Mouse (Mus musculus): ENCODE data around the gene Adam8. TPM values are rescaled to one million over a fixed set of nuclear protein-coding genes. Genes with fewer than 3 reads are reported as not detected.

The Adam8 gene
- polyA plus RNA-seq, 1 experiment, result 4.9 TPM

DNA sequence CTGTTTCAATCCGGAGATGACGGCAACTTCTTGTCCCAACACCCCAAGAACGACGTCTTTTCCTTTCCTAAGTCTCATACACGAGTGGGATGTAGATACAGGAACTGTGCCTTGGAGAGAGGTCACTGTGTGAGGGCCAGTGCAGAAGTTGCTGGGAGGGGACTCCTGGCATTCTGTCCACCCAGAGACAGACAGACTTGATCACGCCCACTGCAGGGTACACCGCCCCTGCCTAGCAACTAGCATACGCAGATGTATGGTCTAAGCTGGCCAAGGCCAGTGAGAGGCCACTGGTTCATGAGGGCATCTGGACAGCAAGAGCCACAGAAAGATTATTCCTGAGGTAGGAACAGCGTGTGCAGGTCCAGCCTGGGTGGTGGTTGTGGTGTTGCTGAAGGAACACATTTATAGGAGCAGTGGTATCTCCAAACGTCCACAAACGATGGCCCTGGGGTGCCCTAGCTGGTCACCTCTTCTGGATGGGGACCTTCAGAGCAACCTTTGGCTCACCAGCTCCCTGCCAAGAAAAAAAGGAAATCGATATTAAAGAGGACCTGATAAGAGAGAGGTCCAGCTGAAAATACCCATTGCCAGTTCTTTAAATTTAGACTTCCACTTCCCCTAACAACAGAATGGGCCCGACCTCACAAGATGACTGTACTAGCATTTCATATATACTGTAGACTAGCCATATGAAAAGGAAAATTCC, 13.2 kb downstream of the Adam8 start:
- H3K4me3 ChIP-seq (ENCODE audit: low read depth, low read length), result 0 out of 2 replicates have a peak overlapping the region, but pooled peaks have one; percentile 14
- H3K27me3 ChIP-seq (ENCODE audit: control insufficient read depth, insufficient read depth, low read length), result no peaks in the 10 kb centered on the region
- no peaks in the 10 kb centered on the region for H3K36me3 ChIP-seq (ENCODE audit: control insufficient read depth, insufficient read depth, low read length)
- no peak for TF ChIP-seq CTCF (IDR thresholded peaks at IDR 0.05; ENCODE audit: extremely low read depth, insufficient read length, insufficient replicate concordance, low read depth, low read length)
- TF ChIP-seq POLR2A (IDR thresholded peaks at IDR 0.05; ENCODE audit: low read depth, low read length), result no peak
- H3K4me1 ChIP-seq (ENCODE audit: control insufficient read depth, insufficient read depth, insufficient read length, low read length), result peaks cover 8% of the 10 kb centered on the region
- 20% methylated on average over 13 of the region's 13 CpGs for WGBS
- no peak overlapping the region for H3K27ac ChIP-seq (ENCODE audit: insufficient read depth, low read depth, low read length)

DNA sequence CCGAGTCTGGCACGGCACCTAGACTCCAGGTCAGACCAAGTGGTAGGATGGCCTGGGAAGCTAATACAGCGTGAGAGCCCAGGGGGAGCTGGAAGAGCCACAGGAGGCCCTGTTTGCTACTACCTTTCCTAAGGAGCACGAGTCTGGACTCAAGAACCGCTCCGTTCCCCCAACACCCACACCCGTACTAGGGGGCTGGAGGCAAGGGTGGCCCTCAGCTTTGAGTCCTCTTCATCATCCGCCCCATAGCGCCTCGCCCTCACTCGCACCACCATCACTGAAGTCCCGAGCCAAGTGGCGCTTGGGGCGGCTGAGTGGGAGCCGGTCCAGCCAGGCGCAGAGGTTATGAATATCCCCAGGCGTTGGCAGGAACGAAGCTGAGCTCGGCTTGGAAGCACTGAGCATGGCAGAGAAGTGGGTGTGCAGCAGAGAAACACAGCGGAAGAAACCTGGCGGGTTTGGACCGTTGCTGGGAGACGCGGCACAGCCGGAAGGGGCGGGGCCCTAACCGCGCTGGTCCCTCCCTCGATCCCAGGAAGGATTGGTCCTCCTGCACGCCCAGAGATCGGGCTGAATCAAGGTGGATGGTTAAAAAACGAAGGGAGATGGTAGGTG, 14.0 kb downstream of the Adam8 start, which contains the start of gene 6430531B16Rik:
TSS of gene 6430531B16Rik (minus strand) at position 478 of the 615 bp plus-strand sequence.
- TF ChIP-seq CTCF (IDR thresholded peaks at IDR 0.05; ENCODE audit: extremely low read depth, insufficient read length, insufficient replicate concordance, low read depth, low read length), result no peak
- TF ChIP-seq POLR2A (IDR thresholded peaks at IDR 0.05; ENCODE audit: low read depth, low read length), result peak; percentile 12; the same call in 1 of the 2 replicates
- Histone ChIP-seq H3K36me3 (ENCODE audit: control insufficient read depth, insufficient read depth, low read length) (no peaks in the 10 kb centered on the region), H3K4me3 (ENCODE audit: low read depth, low read length) (peak within 1 kb of the TSS; percentile 74), H3K27ac (ENCODE audit: insufficient read depth, low read depth, low read length) (no peak within 1 kb of the TSS), H3K4me1 (ENCODE audit: control insufficient read depth, insufficient read depth, insufficient read length, low read length) (peaks cover 8% of the 10 kb centered on the region), H3K27me3 (ENCODE audit: control insufficient read depth, insufficient read depth, low read length) (no peaks in the 10 kb centered on the region)
- 6% methylated on average over 32 of the region's 32 CpGs for WGBS

DNA sequence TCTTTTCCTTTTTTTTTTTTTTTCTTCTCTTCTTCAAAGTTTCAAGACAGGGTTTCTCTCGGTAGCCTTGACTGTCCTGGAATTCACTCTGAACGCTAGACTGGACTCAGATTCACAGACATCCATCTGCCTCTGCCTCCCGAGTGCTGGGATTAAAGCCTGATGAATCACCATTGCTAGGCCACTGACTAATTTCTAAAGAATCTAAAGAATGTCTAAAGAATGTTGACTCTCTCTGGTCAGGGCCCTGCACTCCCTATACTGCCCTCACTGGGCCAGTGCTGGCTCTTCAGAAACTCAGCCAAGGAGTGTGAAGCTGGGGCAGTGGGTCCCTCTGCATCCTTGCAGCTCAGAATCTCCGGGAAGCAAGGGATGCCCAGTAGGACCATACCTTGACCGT, 16.9 kb downstream of the Adam8 start:
- TF ChIP-seq CTCF (IDR thresholded peaks at IDR 0.05; ENCODE audit: extremely low read depth, insufficient read length, insufficient replicate concordance, low read depth, low read length) (no peak), POLR2A (IDR thresholded peaks at IDR 0.05; ENCODE audit: low read depth, low read length) (no peak)
- Histone ChIP-seq H3K27me3 (ENCODE audit: control insufficient read depth, insufficient read depth, low read length) (no peaks in the 10 kb centered on the region), H3K4me1 (ENCODE audit: control insufficient read depth, insufficient read depth, insufficient read length, low read length) (peaks cover 8% of the 10 kb centered on the region), H3K4me3 (ENCODE audit: low read depth, low read length) (no peak overlapping the region), H3K36me3 (ENCODE audit: control insufficient read depth, insufficient read depth, low read length) (no peaks in the 10 kb centered on the region), H3K27ac (ENCODE audit: insufficient read depth, low read depth, low read length) (no peak overlapping the region)
- WGBS, result 52% methylated on average over 5 of the region's 5 CpGs

DNA sequence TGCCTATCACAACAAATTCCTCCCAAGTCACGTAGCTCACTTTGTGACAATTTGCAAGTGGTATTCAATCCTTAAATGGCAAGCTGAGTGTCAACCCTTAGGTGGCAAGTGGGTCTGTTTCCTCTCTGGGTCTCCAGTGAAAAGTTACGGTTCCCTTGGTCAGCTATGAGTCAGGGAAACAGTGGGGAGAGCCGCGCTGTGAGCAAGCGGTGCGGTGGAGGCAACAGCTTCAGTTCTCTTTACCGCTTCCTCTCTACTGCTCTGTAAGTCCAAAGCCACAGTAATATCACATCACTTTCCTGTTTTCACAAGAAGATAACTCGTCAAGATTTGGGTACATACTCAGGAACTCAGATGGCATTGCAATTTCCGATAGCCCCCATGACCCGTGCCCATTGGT, 18.1 kb downstream of the Adam8 start:
- H3K36me3 ChIP-seq (ENCODE audit: control insufficient read depth, insufficient read depth, low read length), result no peaks in the 10 kb centered on the region
- peaks cover 8% of the 10 kb centered on the region for H3K4me1 ChIP-seq (ENCODE audit: control insufficient read depth, insufficient read depth, insufficient read length, low read length)
- TF ChIP-seq CTCF (IDR thresholded peaks at IDR 0.05; ENCODE audit: extremely low read depth, insufficient read length, insufficient replicate concordance, low read depth, low read length) (no peak), POLR2A (IDR thresholded peaks at IDR 0.05; ENCODE audit: low read depth, low read length) (no peak)
- no peaks in the 10 kb centered on the region for H3K27me3 ChIP-seq (ENCODE audit: control insufficient read depth, insufficient read depth, low read length)
- peak overlapping the region; percentile 83 for H3K27ac ChIP-seq (ENCODE audit: insufficient read depth, low read depth, low read length)
- H3K4me3 ChIP-seq (ENCODE audit: low read depth, low read length), result no peak overlapping the region
- WGBS, result 78% methylated on average over 10 of the region's 10 CpGs

DNA sequence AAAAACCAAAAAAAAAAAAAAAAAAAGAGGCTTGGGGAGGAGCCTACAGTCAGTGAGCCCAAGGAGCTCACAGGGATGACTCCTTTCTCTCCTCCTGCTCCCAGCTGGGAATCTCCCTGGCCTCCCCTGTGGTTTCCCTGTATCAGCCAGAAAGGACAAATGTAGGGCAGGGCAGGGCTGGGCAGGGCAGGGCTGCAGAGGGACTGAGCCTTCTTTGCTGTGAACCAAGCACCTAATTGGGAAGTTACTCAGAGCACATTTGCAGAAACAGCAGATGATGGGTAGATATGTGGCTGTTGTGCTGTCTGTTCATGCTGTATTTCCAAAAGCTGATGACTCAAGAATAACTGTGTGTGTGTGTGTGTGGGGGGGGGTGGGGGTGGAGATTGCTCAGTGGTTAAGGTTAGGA, 19.4 kb downstream of the Adam8 start:
- H3K27me3 ChIP-seq (ENCODE audit: control insufficient read depth, insufficient read depth, low read length), result no peaks in the 10 kb centered on the region
- H3K36me3 ChIP-seq (ENCODE audit: control insufficient read depth, insufficient read depth, low read length), result no peaks in the 10 kb centered on the region
- H3K4me3 ChIP-seq (ENCODE audit: low read depth, low read length), result no peak overlapping the region
- no peaks in the 10 kb centered on the region; the same call in none of the 2 replicates for H3K4me1 ChIP-seq (ENCODE audit: control insufficient read depth, insufficient read depth, insufficient read length, low read length)
- peak overlapping the region; percentile 53; the same call in 1 of the 2 replicates for H3K27ac ChIP-seq (ENCODE audit: insufficient read depth, low read depth, low read length)
- TF ChIP-seq POLR2A (IDR thresholded peaks at IDR 0.05; ENCODE audit: low read depth, low read length) (no peak), CTCF (IDR thresholded peaks at IDR 0.05; ENCODE audit: extremely low read depth, insufficient read length, insufficient replicate concordance, low read depth, low read length) (no peak)

DNA sequence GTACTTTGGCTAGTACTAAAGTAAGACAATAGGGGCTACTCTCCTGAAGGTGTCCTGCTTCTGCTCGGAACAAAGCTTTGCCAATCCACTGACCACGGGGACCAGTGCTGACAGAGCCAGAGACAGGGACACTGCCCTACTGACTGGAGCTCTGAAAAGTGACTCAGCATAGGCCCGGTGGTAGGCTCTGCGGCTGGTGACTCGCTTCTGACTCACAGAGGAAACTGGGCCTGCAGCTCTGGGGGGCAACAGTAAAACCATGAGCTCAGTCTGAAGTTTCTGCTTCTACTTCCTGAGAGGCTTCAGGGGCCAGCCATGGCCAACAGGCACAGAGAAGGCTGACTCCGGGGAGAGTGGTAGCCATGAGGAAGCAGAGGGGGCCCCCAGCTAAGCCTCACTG, 20.9 kb downstream of the Adam8 start:
- H3K36me3 ChIP-seq (ENCODE audit: control insufficient read depth, insufficient read depth, low read length), result no peaks in the 10 kb centered on the region
- WGBS, result 63% methylated on average over 6 of the region's 6 CpGs

GRCm38 (mm10) chr7:139970979-139971378, 21.4 kb downstream of the Adam8 start:
- TF ChIP-seq POLR2A (IDR thresholded peaks at IDR 0.05; ENCODE audit: low read depth, low read length) (no peak), CTCF (IDR thresholded peaks at IDR 0.05; ENCODE audit: extremely low read depth, insufficient read length, insufficient replicate concordance, low read depth, low read length) (no peak)

More for the DNA sequence above, 20.9 kb downstream of the Adam8 start:
- H3K27me3 ChIP-seq (ENCODE audit: control insufficient read depth, insufficient read depth, low read length), result no peaks in the 10 kb centered on the region
- H3K4me3 ChIP-seq (ENCODE audit: low read depth, low read length), result no peak overlapping the region
- peak overlapping the region; percentile 56 for H3K27ac ChIP-seq (ENCODE audit: insufficient read depth, low read depth, low read length)
- TF ChIP-seq POLR2A (IDR thresholded peaks at IDR 0.05; ENCODE audit: low read depth, low read length) (no peak), CTCF (IDR thresholded peaks at IDR 0.05; ENCODE audit: extremely low read depth, insufficient read length, insufficient replicate concordance, low read depth, low read length) (no peak)
- H3K4me1 ChIP-seq (ENCODE audit: control insufficient read depth, insufficient read depth, insufficient read length, low read length), result no peaks in the 10 kb centered on the region; the same call in none of the 2 replicates

More at GRCm38 (mm10) chr7:139970979-139971378, 21.4 kb downstream of the Adam8 start:
- Histone ChIP-seq H3K4me1 (ENCODE audit: control insufficient read depth, insufficient read depth, insufficient read length, low read length) (no peaks in the 10 kb centered on the region; the same call in none of the 2 replicates), H3K36me3 (ENCODE audit: control insufficient read depth, insufficient read depth, low read length) (no peaks in the 10 kb centered on the region), H3K27me3 (ENCODE audit: control insufficient read depth, insufficient read depth, low read length) (no peaks in the 10 kb centered on the region), H3K27ac (ENCODE audit: insufficient read depth, low read depth, low read length) (peak overlapping the region; percentile 46), H3K4me3 (ENCODE audit: low read depth, low read length) (no peak overlapping the region)
- 68% methylated on average over 5 of the region's 5 CpGs for WGBS

Measured in small intestine, adult 2 months (tissue).